Mouse (Mus musculus): ENCODE results near the gene Pnpla6.
"Not testable (repeated sequence)": the region's sequence is repeated elsewhere in the genome, so short reads cannot be mapped to it uniquely, and the experiment has no call there.

Pnpla6 gene

DNA sequence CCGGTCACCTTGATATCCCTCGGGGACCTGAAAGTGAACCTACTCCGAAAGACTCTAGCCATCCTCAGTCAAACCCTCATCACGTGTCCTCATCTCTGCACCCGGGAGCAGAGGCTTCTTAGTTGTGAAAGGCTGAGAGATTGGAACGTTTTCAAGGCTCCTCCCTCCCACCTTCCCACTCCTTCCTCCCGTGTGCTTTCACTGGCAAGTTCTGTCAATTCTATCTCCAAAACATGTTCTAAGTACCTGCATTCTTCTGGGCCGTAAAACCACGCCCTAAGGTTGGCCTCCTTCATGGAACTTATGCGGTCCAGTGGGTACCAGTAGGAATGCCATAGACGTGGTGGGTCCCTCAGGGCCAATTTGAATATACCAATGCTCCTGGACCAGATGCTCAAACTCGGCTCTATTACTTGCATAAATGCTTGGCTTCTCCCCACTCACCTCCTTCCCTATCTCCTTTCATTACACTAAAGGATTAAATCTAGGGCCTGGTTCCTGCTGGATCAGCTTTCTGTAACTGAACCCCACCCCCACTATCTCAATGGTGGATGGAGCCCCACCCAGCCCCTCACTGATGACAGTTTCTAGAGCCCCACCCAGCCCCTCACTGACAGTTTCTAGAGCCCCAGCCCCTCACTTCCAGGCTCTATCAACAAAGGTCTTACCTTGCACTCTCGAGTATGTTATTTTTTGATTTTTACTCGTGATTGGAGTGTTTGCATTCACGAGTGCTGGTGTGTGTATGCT is 61.2 kb downstream of the Pnpla6 start:
- no peak for DNase-seq

DNA sequence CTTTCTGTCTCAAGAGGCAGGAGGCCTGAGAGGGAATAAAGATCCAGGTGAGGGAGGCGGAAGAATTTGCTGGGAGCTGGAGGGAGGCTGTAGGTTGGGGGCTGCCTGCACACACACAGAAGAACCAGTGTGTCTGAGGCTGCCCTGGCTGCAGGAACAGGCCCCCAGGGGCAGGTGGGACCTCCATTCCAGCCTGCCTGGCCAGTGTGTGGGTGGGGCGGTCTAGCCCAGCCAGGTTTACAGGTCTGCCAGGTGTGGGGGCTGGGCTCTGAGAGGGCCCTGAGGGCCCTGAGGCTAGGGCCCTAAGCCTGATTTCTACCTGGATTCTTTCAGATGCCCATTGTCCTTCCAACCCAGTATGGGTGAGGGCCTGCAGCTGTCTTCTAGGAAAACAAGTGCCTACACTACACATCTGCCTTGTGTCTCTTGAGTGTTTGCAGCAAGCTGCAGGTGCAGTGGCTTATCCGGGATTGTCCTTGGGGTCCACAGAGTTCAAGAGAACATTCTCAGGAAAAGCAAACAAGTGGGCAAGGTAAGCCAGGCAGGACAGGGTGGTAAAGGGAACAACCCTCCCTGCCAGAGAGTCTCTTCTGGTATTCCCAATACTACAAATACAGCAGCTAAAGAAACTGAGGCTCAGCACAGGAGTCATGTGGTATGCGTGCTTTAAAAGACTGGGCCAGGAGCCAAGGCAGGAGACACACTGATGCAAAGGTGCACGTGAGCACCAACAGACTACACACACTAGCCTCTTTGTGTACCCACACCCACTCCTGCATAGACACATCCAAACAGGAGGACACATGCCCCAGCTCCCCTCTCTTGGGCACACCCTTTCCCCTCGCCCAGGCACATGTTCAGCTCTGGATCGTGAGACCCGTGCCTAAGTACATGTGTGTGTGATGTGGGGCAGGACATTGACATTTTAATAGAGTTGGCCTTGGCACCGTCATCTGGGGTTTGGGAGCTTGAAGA is 64.5 kb downstream of the Pnpla6 start:
- no peak for DNase-seq

DNA sequence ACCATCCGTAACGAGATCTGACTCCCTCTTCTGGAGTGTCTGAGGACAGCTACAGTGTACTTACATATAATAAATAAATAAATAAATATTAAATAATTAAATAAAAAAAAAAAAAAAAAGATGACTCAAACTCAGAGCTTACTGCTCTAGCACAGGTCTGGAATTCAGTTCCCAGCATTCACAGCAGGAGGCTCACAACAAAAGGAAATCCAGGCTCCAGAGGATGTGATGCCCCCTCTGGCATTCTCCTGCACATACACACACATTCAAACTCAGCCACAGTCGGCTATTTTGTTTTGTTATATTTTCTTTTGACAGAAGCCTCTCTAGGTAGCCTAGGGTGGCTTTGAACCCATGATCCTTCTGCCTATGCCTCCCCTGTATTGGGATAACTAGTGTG is 66.8 kb downstream of the Pnpla6 start:
- DNase-seq = not testable (repeated sequence)

DNA sequence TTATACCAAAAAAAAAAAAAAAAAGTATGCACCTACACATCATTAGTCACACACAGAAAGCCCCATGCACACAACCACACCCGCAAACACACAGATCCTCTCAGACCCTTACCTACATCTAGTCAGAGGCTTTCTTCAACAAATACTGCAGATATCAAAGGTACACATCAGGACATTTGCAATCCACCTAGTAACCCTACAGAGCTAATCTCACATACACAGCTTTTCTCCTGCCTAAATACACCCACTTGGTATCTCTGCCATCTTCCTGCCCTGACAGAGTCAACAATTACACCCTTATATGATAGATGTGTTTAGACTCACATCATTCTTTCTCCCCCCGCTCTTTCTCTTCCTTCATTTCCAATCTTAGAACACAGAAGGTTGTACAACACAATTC is 71.3 kb downstream of the Pnpla6 start:
- no peak for DNase-seq

DNA sequence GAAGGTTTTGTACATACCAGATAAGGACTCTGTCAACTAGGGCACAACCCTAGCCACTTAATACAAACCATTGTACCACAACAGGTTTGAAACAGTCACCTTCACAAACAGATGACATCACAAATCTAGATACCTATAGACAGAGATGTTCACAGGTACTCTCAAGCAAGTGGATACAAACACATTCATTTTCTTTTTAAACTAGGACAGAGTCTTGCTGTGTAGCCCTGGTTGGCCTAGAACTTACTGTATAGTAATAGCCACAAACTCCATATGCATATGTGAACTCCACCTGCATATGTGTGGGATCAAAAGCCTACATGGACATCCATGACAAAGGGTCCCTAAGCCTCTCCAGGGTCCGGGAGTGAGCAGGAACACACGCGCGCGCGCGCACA is 71.8 kb downstream of the Pnpla6 start, which contains the start of gene Camsap3:
Gene Camsap3 (plus strand): TSS at position 301 of the 398 bp plus-strand sequence.
- DNase-seq = no peak

DNA sequence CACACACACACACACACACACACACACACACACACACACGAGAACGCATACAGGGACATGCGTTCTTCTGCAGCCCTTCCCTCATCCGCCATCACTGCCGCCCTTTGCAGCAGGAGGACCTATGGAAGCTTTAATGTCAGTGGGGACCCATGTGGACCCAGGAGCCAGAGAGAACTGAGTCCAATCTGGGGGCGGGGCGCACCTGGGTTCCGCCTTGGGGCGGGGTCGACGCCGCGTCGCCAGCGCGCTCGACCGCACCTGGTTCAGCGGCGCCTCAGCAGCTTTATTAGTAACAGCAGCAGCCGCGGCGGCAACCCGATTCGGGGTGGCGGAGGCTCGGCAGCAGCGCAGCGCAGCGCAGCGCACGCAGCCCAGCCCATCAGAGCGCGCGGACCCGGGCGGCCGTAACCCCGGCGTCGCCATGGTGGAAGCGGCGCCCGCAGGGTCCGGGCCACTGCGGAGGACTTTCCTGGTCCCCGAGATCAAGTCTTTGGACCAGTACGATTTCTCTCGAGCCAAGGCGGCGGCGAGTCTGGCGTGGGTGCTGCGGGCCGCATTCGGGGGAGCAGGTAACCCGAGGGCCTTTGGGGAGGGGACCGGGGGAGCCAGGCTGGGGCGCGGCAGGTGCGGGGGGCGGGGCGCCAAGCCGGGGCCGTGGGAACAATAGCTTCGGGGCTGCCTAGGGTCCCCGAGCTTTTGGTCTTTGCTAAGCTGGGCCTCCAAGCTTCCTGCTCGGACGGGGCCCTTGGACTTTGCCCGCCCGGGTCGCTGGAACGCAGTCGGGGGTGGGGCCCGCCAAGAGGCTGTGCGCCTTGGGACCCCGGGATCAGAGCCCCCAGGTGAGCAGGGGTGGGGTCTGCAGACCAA is 72.4 kb downstream of the Pnpla6 start:
- DNase-seq = peak; percentile 72

DNA sequence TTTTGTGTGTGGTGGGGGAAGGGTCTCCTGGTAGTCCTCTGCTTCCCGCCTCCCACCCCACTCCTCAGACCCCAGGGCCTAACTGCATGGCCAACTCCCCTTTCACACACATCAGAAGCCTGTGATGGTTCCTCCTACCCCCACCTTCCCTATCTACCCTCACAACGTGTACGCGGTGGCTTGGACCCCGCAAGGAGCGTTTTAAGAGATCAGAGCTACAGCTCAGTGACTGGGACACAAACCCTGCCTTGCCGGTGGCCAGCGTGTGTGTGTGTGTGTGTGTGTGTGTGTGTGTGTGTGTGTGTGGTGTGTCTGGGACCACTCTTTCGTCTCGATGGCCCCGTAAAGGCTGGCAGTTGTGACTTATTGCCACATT is 73.1 kb downstream of the Pnpla6 start:
- DNase-seq = no peak

DNA sequence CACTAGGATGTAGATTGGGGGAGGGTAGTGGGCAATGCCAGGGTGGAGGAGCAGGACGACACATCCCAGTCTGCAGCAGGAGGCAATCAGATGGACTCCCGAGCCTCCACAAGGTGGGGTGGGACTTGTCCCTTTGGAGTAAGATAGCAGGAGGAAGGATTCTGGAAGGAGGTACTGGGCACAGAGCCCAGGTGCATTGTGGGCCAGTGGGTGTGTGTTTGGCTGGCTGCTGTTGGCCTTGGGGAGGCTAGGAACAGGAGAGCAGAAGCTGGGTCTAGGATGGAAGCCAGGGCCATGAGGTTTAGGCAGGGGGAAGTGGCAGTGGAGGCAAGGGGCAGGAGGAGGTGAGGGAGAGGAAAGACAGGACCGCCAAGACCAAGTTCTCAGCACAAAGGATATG is 78.3 kb downstream of the Pnpla6 start:
- DNase-seq = no peak
